Mouse (Mus musculus) cerebellum, postnatal 25 days (tissue): Measurements from ENCODE around the gene Parp9.
"Not testable (repeated sequence)": the region's sequence is repeated elsewhere in the genome, so short reads cannot be mapped to it uniquely, and the experiment has no call there.

ENCODE experiments used
- DNase-seq, 2 experiments: peaks; one replicate each; pipeline ENCODE4 v3.0.0; 2021; ENCODE audit warnings: mixed read lengths in 2 of 2

The Parp9 gene

GRCm38 (mm10) chr16:35932179-35933055 is 5.9 kb upstream of the Parp9 start:
- no peak for DNase-seq

DNA sequence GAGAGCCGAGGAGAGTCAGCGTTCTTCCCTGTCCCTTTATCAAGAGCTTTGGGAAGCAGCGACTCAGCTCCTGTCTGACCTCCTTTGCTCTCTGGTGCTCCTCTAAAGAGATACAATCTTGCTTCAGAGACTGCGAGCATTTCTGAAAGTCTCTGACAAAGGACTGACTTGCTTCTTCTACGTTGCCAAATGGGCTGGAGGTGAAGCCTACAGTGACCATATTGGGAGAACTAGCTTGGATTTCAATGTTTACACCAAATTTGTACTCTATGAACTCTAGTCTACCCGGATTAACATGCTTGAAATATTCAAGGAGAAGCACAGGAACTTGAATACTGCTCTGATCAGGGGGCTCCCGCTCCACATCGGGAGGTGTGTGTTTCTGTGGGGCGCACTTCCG is 5.1 kb upstream of the Parp9 start:
- DNase-seq, result no peak

DNA sequence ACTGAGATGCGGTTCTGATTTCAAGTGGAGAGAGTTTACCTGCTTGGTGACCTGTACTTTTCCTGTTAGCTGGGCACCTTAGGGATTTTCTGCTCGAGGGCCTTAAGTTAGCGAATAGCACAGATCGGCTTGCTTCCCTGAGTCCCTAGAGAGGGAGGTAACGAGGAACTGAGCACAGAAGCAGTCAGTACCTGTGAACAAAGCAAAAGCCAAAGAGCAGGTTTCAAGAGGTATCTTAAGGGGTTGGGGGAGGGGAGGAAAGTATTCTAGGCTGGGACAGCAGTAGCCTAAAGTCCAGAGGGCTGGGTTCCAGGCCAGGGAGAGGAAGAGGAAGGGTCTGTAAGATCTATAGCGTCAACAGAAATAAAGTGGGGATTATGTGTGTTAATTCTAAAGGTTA is 991 bp downstream of the Parp9 start:
- DNase-seq, result peak in 1 of 2 experiments; percentile 5

DNA sequence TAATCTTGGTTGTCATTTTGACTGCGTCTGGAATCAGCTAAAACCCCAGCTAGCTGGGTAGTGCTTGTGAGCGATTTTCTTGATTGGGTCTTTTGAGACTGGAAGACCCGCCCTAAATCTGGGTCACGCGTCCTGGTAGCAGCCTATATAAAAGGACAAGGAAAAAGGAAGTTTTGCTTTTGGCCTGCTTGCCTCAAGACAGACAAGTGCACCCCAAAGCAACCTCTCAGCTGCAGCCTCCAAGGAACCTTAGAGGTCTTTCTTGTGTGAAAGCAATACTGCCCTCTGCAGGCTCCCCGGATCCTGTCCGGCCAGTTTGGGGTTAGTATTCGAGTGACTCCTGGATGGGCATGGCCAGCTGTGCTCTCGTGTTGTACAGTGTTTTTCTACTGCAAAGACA is 1.4 kb downstream of the Parp9 start:
- DNase-seq, result peak; percentile 64 to 81

GRCm38 (mm10) chr16:35941382-35941781 is 3.1 kb downstream of the Parp9 start:
- peak in 1 of 2 experiments; percentile 16 for DNase-seq

GRCm38 (mm10) chr16:35949264-35949663 is 11.0 kb downstream of the Parp9 start:
- no peak for DNase-seq

DNA sequence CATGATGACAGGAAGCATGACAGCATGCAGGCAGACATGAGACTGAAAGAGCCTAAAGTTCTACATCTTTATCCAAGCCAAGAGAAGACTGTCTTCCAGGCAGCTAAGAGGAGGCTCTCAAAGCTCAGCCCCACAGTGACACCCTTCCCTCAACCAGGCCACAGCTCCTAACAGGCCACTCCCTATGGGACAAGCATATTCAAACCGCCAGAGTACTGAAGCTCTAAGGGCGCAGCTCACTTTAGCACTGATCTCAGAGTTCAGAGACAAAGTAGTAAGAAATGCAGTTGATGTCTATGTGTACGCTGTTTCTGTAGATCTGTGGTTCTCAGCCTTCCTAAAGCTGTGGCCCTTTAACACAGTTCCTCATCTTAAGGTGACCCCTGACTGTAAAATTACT is 12.9 kb downstream of the Parp9 start:
- DNase-seq, result no peak

DNA sequence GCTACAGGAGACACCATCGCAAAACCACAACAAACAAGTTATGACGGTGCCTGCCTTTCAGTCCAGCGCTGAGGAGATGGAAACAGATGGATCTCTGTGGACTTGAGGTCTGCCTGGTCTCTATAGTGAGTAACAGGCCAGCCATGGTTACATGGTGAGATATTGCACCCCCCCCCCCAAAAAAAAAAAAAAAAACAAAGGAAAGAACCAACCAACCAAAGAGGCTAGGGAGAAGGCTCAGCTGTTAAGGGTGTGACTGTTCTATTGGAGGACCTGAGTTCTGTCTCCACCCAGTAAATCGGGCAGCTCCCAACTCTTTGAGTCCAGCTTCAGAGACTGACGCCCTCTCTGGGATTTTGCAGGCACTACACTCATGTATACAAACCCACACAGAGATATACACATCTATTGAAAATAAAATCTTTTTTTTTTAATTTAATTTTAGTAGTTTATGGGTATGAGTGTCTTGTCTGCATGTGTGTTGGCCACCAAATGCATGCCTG is 14.4 kb downstream of the Parp9 start:
- no peak for DNase-seq

- not testable (repeated sequence) for DNase-seq
Measured at GRCm38 (mm10) chr16:35965991-35966390, 27.7 kb downstream of the Parp9 start.

GRCm38 (mm10) chr16:35966411-35967115 is 28.3 kb downstream of the Parp9 start:
- no peak for DNase-seq

GRCm38 (mm10) chr16:35967319-35967718 is 29.0 kb downstream of the Parp9 start:
- DNase-seq, result no peak

DNA sequence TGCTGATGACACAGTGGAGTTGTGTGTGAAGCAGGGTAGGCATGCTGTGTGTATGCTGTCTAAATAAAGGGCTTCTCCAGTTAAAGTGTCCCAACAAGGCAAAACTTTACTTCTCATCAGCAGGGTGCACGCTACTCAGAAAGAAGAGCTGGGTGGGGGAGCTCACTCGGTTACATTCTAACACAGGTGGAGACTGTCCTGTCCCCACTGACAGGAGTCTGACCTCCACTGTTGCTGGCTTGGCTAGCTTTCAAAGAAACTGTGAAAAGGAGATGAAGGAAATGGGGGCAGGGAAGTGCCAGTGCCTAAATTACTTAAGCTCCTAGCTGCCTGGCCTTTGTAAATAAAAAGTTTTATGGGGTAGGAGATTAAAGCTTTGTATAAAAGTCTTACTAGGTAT is 29.9 kb downstream of the Parp9 start:
- no peak for DNase-seq

DNA sequence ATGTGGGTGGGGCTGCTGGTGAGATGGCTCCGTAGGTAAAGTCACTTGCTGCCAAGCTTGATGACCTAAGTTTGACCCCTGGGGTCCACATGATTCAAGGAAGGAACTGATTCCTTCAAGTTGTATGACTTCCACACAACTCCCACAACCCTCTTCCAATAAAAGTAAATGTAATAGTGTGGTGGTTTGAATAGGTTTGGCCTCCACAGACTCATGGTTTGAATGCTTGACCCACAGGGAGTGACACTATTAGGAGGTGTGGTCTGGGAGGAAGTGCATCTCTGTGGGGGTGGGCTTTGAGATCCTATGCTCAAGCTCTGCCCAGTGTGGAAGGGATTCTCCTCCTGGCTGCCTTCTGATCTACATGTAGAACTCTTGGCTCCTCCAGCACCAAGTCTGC is 35.8 kb downstream of the Parp9 start:
- DNase-seq, result no peak

DNA sequence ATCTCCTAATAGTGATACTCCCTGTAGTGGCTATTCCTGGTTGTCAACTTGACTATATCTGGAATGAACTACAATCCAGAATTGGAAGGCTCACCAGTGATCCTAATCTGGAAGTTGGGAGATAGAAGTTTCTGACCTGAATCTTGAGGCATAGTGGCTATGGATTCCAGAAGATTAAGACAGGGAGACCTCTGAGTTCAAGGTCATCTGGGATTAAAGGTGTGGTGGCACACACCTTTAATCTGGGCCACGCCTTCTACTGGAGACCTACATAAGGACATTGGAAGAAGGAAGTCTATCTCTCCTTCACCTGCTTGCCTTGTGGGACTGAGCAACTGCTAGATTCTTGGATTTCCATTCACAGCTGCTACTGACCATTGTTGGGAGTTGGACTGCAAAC is 40.2 kb downstream of the Parp9 start, which contains the start of gene Kpna1:
Gene Kpna1, plus strand, starts transcription at position 301 of the 400 bp plus-strand sequence.
- DNase-seq, result not testable (repeated sequence)

GRCm38 (mm10) chr16:35981363-35981821 is 43.1 kb downstream of the Parp9 start:
- peak; percentile 97 to 99 for DNase-seq

DNA sequence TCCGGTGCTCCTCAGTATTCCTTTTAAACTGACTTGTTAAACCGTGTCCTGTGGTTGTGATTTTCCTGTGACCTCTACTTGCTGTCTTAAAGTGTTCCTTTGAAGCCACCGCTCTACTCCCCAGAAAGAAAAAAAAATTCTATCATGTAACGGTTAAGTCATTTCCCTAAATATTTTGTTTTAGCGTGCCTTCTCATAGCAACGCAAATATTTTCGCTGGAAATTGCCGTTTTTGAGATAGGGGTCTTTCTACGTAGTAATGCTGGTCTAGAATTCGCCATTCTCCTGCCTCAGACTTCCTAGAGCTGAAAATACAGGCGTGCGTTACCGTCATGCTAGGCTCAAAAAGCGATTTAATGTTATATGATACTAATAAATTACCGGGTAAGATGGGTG is 44.2 kb downstream of the Parp9 start:
- DNase-seq, result no peak

- peak; percentile 95 to 97 for DNase-seq
Measured at GRCm38 (mm10) chr16:35982902-35983516, 44.7 kb downstream of the Parp9 start.

GRCm38 (mm10) chr16:35983517-35984101 is 45.3 kb downstream of the Parp9 start:
- peak; percentile 76 to 85 for DNase-seq

- DNase-seq, result no peak
Measured at GRCm38 (mm10) chr16:35984471-35984870, 46.2 kb downstream of the Parp9 start.

DNA sequence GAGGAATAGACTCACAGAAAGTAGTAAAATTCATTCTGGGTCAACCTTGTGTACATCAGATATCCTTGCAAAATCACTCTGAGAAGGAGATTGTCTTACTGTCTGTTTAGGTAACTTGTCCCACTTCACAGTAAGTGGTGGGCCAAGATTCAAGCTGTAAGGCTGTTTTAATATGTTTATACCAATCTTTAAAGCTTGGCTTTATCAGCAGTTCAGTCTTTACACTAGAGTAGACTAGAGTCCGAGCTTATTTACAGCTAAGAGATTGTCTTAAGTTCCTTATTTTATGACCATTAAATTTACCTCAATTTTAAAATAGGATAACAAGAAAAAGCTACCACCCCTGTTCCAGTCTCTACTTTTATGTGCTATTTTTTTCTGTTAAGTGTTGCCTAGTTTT is 49.7 kb downstream of the Parp9 start:
- DNase-seq, result no peak

DNA sequence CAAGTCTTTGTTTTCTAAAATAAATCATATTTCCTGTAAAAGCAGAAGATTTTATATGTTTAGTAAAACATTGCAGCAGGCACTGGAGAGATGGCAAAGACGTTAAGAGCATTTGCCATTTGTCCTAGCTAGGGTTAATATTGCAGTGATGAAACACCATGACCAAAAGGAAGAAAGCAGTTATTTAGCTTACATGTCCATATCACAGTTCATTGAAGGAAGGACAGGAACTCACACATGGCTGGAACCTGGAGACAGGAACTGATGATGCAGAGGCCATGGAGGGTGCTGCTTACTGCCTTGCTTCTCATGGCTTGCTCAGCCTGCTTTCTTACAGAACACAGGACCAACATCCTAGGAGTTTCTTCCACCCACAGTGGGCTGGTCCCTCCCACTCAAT is 54.1 kb downstream of the Parp9 start:
- DNase-seq, result no peak

GRCm38 (mm10) chr16:35993316-35993715 is 55.0 kb downstream of the Parp9 start:
- DNase-seq, result no peak

DNA sequence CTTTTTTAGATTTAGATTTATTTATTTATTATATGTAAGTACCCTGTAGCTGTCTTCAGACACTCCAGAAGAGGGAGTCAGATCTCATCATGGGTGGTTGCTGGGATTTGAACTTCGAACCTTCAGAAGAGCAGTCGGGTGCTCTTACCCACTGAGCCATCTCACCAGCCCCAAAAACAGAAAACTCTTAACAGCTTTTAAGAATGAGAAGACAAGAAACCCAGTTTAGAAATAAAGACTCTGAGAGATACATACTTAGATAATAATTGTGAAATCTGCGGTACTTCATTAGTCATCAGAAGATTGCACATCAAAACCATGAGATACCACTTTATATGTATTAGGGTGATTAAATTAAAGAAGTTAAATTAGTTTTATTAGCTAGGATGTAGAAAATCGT is 60.6 kb downstream of the Parp9 start:
- not testable (repeated sequence) for DNase-seq
